ENCODE assay signal across 10 mouse cellular contexts in the genomic region with DNA sequence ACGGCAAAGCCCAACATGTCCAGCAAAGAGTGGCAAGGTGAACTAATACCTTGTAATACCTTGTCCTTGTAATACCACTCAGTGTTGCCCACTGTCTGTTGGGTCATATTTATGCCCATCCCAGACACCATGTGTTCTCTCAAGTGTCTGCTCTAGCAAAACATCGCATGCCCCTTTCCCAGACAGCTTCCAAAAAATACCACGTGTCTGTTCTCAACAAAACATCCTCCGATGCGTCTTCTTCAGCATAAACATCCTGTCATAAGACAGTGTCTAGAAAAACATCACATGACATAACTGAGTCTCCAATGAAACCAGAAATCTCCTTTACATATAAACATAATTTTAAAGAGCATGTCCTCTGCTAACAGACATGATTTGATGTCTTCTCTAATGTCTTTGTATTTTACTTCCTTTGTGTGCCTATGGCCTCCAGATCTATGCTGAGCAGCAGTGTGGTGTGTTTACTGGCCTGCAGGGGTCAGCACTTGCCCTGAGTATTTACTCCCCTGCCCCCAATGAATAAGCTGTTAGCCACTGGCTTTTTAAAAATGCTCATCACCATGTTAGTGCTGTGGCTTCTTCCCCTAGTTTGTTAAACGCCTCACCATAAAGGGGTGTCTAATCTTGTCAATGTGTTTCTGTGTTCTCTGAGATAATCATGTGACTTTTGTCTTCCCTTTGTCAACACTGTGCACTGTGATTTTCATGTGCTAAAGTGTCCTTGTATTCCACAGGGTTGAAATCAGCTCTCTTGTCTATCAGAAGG. TPM values are rescaled to one million over a fixed set of nuclear protein-coding genes. Genes with fewer than 3 reads are reported as not detected.
DNase-seq lines count a peak whose midpoint lies in the region; ATAC-seq and TF ChIP-seq lines count a peak whose summit lies in the region.
"Not testable (repeated sequence)": the region's sequence is repeated elsewhere in the genome, so short reads cannot be mapped to it uniquely, and the experiment has no call there.
"Had no signal": no experiment of that assay in that cellular context is flagged by ENCODE, and none has a peak within 500 bp of the region (broad histone marks: within the 10 kb centered on the region; RNA-seq: fewer than 3 reads in every experiment).

No protein-coding gene starts in this region.

- TF ChIP-seq EP300 in heart, postnatal 0 days (IDR thresholded peaks at IDR 0.05; ENCODE audit: low read depth): not testable (repeated sequence)

- H3K27ac ChIP-seq in embryonic fibroblast, embryonic 13.5 days (ENCODE audit: insufficient read depth, low read length); heart, postnatal 0 days (ENCODE audit: low read depth); thymus, adult 2 months (ENCODE audit: control insufficient read depth, insufficient read depth, low read length): not testable (repeated sequence)
- H3K27ac ChIP-seq in neural tube, embryonic 15.5 days (replicated peaks): peak overlapping the region; percentile 70

- TF ChIP-seq CTCF in brain, embryonic 14.5 days (IDR thresholded peaks at IDR 0.05; ENCODE audit: borderline replicate concordance, extremely low read depth, insufficient read depth, insufficient read length): peak; percentile 54; the same call in 1 of the 2 replicates
- TF ChIP-seq CTCF in embryonic fibroblast, embryonic 13.5 days (IDR thresholded peaks at IDR 0.05; ENCODE audit: borderline replicate concordance, insufficient read depth, low read length): 0 out of 2 replicates have a peak, but pooled peaks have one; percentile 33
- peak; percentile 65 for TF ChIP-seq CTCF in heart, postnatal 0 days (IDR thresholded peaks at IDR 0.05; ENCODE audit: low read depth)
- not testable (repeated sequence) for TF ChIP-seq CTCF in thymus, adult 2 months (IDR thresholded peaks at IDR 0.05; ENCODE audit: borderline replicate concordance, control insufficient read depth, extremely low read depth, insufficient read depth, low read length, poor library complexity)

- TF ChIP-seq POLR2A in brain, embryonic 14.5 days (IDR thresholded peaks at IDR 0.05; ENCODE audit: borderline replicate concordance, extremely low read depth, insufficient read depth, insufficient read length, poor library complexity, severe bottlenecking); embryonic fibroblast, embryonic 13.5 days (IDR thresholded peaks at IDR 0.05; ENCODE audit: low read depth, low read length); thymus, adult 2 months (IDR thresholded peaks at IDR 0.05; ENCODE audit: control insufficient read depth, extremely low read depth, insufficient read depth, low read length, poor library complexity): not testable (repeated sequence)

- H3K4me3 ChIP-seq in embryonic fibroblast, embryonic 13.5 days (ENCODE audit: insufficient read depth, low read length); heart, postnatal 0 days (ENCODE audit: low read depth, low read length); neural tube, embryonic 15.5 days (replicated peaks); thymus, adult 2 months (ENCODE audit: control insufficient read depth, insufficient read depth, low read length): not testable (repeated sequence)

- not testable (repeated sequence) for H3K27me3 ChIP-seq in heart, postnatal 0 days (ENCODE audit: control insufficient read depth, insufficient read depth, low read length); neural tube, embryonic 15.5 days (replicated peaks); thymus, adult 2 months (ENCODE audit: control insufficient read depth, insufficient read depth, low read length)

- not testable (repeated sequence) for H3K9ac ChIP-seq in heart, postnatal 0 days (replicated peaks; ENCODE audit: low read depth, low read length); neural tube, embryonic 15.5 days (replicated peaks)

- ATAC-seq in heart, postnatal 0 days (ENCODE audit: insufficient read depth, low read depth): not testable (repeated sequence)
- ATAC-seq in neural tube, embryonic 15.5 days (ENCODE audit: low FRiP score): 0 out of 2 replicates have a peak, but pooled peaks have one; percentile 19

- not testable (repeated sequence) for H3K4me1 ChIP-seq in embryonic fibroblast, embryonic 13.5 days (ENCODE audit: control insufficient read depth, insufficient read depth, low read length); heart, postnatal 0 days (ENCODE audit: control insufficient read depth, insufficient read depth); neural tube, embryonic 15.5 days
- peaks cover 24% of the 10 kb centered on the region for H3K4me1 ChIP-seq in thymus, adult 2 months (replicated peaks; ENCODE audit: control insufficient read depth, insufficient read depth, low read length)

- 62% methylated on average over 6 of the region's 6 CpGs for WGBS in heart, postnatal 0 days
- 59% methylated on average over 6 of the region's 6 CpGs for WGBS in neural tube, embryonic 15.5 days
- 79% methylated on average over 6 of the region's 6 CpGs for WGBS in thymus, adult 2 months

- peak; percentile 35 to 50 for DNase-seq in CD8-positive naive resting alpha-beta T cell, adult 2 months (ENCODE audit: low read depth in 2 of 2, low spot score in 2 of 2)
- peak; percentile 83 for DNase-seq in brain, embryonic 14.5 days (ENCODE audit: low read depth)
- peak; percentile 39 for DNase-seq in heart, postnatal 0 days (ENCODE audit: low spot score)
- DNase-seq in kidney, postnatal 14 days: peak; percentile 67
- DNase-seq in lung, postnatal 14 days: peak; percentile 42
- peak; percentile 58 for DNase-seq in thymus, adult 2 months

- H3K4me2 ChIP-seq in heart, postnatal 0 days (ENCODE audit: low read depth, low read length): not testable (repeated sequence)
- H3K4me2 ChIP-seq in neural tube, embryonic 15.5 days: 0 out of 2 replicates have a peak overlapping the region, but pooled peaks have one; percentile 2

- not testable (repeated sequence) for H3K36me3 ChIP-seq in heart, postnatal 0 days (replicated peaks; ENCODE audit: control insufficient read depth, insufficient read depth, low read length); neural tube, embryonic 15.5 days; thymus, adult 2 months (ENCODE audit: control insufficient read depth, insufficient read depth, low read length)

- H3K9me3 ChIP-seq in heart, postnatal 0 days (replicated peaks; ENCODE audit: control insufficient read depth, low read length); neural tube, embryonic 15.5 days (replicated peaks): not testable (repeated sequence)

RNA-seq across cellular contexts. Expression of a gene that starts 22.3 kb away (rescaled TPM):
- 0.05 and 0.07 TPM in 2 replicates for polyA plus RNA-seq in brain, embryonic 14.5 days (2012; rRNA removed)
- not detected in 2 replicates for polyA plus RNA-seq in embryonic fibroblast, embryonic 13.5 days (2011; ENCODE audit: insufficient read length, low read depth, missing spikeins)
- not detected in 2 replicates for total RNA-seq in heart, postnatal 0 days (2014; rRNA removed; ENCODE audit: low replicate concordance)
- polyA plus RNA-seq in heart, postnatal 0 days (2015; fragmentation: Nextera tagmentation; extraction: Ambion mirVana): not detected in 2 replicates
- 0.09 and 0.70 TPM in 2 replicates for polyA plus RNA-seq in neural tube, embryonic 15.5 days (2015; fragmentation: Nextera tagmentation; extraction: Ambion mirVana)
- polyA plus RNA-seq in thymus, adult 2 months (2012; rRNA removed): 0.96 and 2.6 TPM in 2 replicates
- total RNA-seq: gastrocnemius, adult 8-10 months; layer of hippocampus, postnatal 25 days had no signal

RNA-seq across cellular contexts. Expression of a gene that starts 43.8 kb away (rescaled TPM):
- 0.19 and 0.23 TPM in 2 replicates for polyA plus RNA-seq in brain, embryonic 14.5 days (2012; rRNA removed)
- polyA plus RNA-seq in embryonic fibroblast, embryonic 13.5 days (2011; ENCODE audit: insufficient read length, low read depth, missing spikeins): not detected in 2 replicates
- total RNA-seq in heart, postnatal 0 days (2014; rRNA removed; ENCODE audit: low replicate concordance): not detected in 2 replicates
- polyA plus RNA-seq in heart, postnatal 0 days (2015; fragmentation: Nextera tagmentation; extraction: Ambion mirVana): not detected in 2 replicates
- polyA plus RNA-seq in neural tube, embryonic 15.5 days (2015; fragmentation: Nextera tagmentation; extraction: Ambion mirVana): 0.95 and 1.00 TPM in 2 replicates
- not detected in 2 replicates for polyA plus RNA-seq in thymus, adult 2 months (2012; rRNA removed)
- total RNA-seq: gastrocnemius, adult 8-10 months had no signal

RNA-seq across cellular contexts. Expression of a gene that starts 59.4 kb away (rescaled TPM):
- not detected in 2 replicates for polyA plus RNA-seq in brain, embryonic 14.5 days (2012; rRNA removed)
- not detected in 2 replicates for polyA plus RNA-seq in embryonic fibroblast, embryonic 13.5 days (2011; ENCODE audit: insufficient read length, low read depth, missing spikeins)
- not detected in 2 replicates for total RNA-seq in heart, postnatal 0 days (2014; rRNA removed; ENCODE audit: low replicate concordance)
- not detected in 2 replicates for polyA plus RNA-seq in heart, postnatal 0 days (2015; fragmentation: Nextera tagmentation; extraction: Ambion mirVana)
- polyA plus RNA-seq in neural tube, embryonic 15.5 days (2015; fragmentation: Nextera tagmentation; extraction: Ambion mirVana): not detected in 2 replicates
- polyA plus RNA-seq in thymus, adult 2 months (2012; rRNA removed): 0.59 TPM in 1 of 2 replicates, not detected in the other
- total RNA-seq: layer of hippocampus, postnatal 25 days had no signal

RNA-seq across cellular contexts. Expression of a gene that starts 59.5 kb away (rescaled TPM):
- polyA plus RNA-seq in brain, embryonic 14.5 days (2012; rRNA removed): 0.05 TPM in 1 of 2 replicates, not detected in the other
- polyA plus RNA-seq in embryonic fibroblast, embryonic 13.5 days (2011; ENCODE audit: insufficient read length, low read depth, missing spikeins): not detected in 2 replicates
- total RNA-seq in heart, postnatal 0 days (2014; rRNA removed; ENCODE audit: low replicate concordance): not detected in 2 replicates
- polyA plus RNA-seq in heart, postnatal 0 days (2015; fragmentation: Nextera tagmentation; extraction: Ambion mirVana): not detected in 2 replicates
- 0.49 TPM in 1 of 2 replicates, not detected in the other for polyA plus RNA-seq in neural tube, embryonic 15.5 days (2015; fragmentation: Nextera tagmentation; extraction: Ambion mirVana)
- polyA plus RNA-seq in thymus, adult 2 months (2012; rRNA removed): 0.54 and 0.85 TPM in 2 replicates
- total RNA-seq: gastrocnemius, adult 8-10 months; layer of hippocampus, postnatal 25 days had no signal
